Mouse (Mus musculus): ENCODE measurements at regions not wholly inside any gene's neighbourhood (a gene's known extent, or its start where the extent isn't known, plus 50 kb on each side); places are given as distances from the start of the nearest gene placed in this dataset.

GRCm38 (mm10) chr9:50414796-50415340 is 70.1 kb upstream of the Rpl10-ps3 start:
- no peak for TF ChIP-seq EP300 (IDR thresholded peaks at IDR 0.05; ENCODE audit: low read depth)
- TF ChIP-seq CTCF (IDR thresholded peaks at IDR 0.05; ENCODE audit: low read depth) = no peak

All from heart, postnatal 0 days (tissue).